Mouse (Mus musculus) embryonic facial prominence, embryonic 11.5 days (tissue): ENCODE measurements around the gene Adm. TPM values are rescaled to one million over a fixed set of nuclear protein-coding genes. Genes with fewer than 3 reads are reported as not detected.
A peak's percentile ranks its signal among the peaks of the same experiment; 100 is the strongest.
"Not testable (repeated sequence)": the region's sequence is repeated elsewhere in the genome, so short reads cannot be mapped to it uniquely, and the experiment has no call there.

ENCODE experiments used
- ATAC-seq: fragments of 200-750 bp; cut with Nextera tagmentation; replicated peaks from 2 replicates; pipeline ENCODE4 v1.8.0; 2017; ENCODE audit warnings: low read depth; ENCODE audit not compliant: insufficient number of reproducible peaks, low FRiP score, low TSS enrichment
- DNase-seq: peaks from one replicate; pipeline ENCODE4 v3.0.0-alpha.2; 2015; ENCODE audit warnings: low spot score
- H3K27ac ChIP-seq: fragments of 300-500 bp; sonication (generic); replicated peaks from 2 replicates; pipeline ENCODE4 v1.5.1; 2014; ENCODE audit warnings: mild to moderate bottlenecking, low read depth, low read length, control low read depth
- H3K27me3 ChIP-seq: fragments of 300-500 bp; sonication (generic); 2 replicates; pipeline ENCODE4 v1.6.1; 2014; ENCODE audit warnings: mild to moderate bottlenecking, low read length, moderate library complexity, mixed read lengths; ENCODE audit not compliant: control insufficient read depth, insufficient read depth
- H3K36me3 ChIP-seq: fragments of 300-500 bp; sonication (generic); replicated peaks from 2 replicates; pipeline ENCODE4 v1.6.1; 2014; ENCODE audit warnings: low read depth, mild to moderate bottlenecking, low read length, moderate library complexity, mixed read lengths; ENCODE audit not compliant: control insufficient read depth, insufficient read depth
- H3K4me1 ChIP-seq: fragments of 300-500 bp; sonication (generic); 2 replicates; pipeline ENCODE4 v1.6.1; 2014; ENCODE audit warnings: low read length, mixed read lengths; ENCODE audit not compliant: control insufficient read depth, insufficient read depth
- H3K4me2 ChIP-seq: fragments of 300-500 bp; sonication (generic); 2 replicates; pipeline ENCODE4 v1.6.1; 2014; ENCODE audit warnings: low read depth, mild to moderate bottlenecking, control low read depth, low read length, moderate library complexity
- H3K4me3 ChIP-seq: fragments of 300-500 bp; sonication (generic); 2 replicates; pipeline ENCODE4 v1.5.1; 2014; ENCODE audit warnings: low read depth, low read length, control low read depth
- H3K9ac ChIP-seq: fragments of 300-500 bp; sonication (generic); replicated peaks from 2 replicates; pipeline ENCODE4 v1.6.1; 2014; ENCODE audit warnings: mild to moderate bottlenecking, control low read depth, low read length
- H3K9me3 ChIP-seq: fragments of 300-500 bp; sonication (generic); replicated peaks from 2 replicates; pipeline ENCODE4 v1.6.1; 2016; ENCODE audit warnings: mild to moderate bottlenecking, low read length, inconsistent platforms, mixed read lengths; ENCODE audit not compliant: control insufficient read depth
- WGBS: fragments of 180-500 bp; shearing (Covaris S2); extraction: QIAGEN DNeasy Blood & Tissue Kit; methylation state at CpG from one replicate; pipeline ENCODE4 v1.1.7; 2014; 5-methylcytosine and 5-hydroxymethylcytosine counted together
- polyA plus RNA-seq: library from polyadenylated mRNA; unstranded; fragments of >200 nt; fragmentation: Nextera tagmentation; extraction: Ambion mirVana; gene quantifications from 2 replicates; pipeline ENCODE4 v1.2.1, GENCODE M21; 2014

The Adm gene
- 1.5 and 2.0 TPM in 2 replicates for polyA plus RNA-seq

DNA sequence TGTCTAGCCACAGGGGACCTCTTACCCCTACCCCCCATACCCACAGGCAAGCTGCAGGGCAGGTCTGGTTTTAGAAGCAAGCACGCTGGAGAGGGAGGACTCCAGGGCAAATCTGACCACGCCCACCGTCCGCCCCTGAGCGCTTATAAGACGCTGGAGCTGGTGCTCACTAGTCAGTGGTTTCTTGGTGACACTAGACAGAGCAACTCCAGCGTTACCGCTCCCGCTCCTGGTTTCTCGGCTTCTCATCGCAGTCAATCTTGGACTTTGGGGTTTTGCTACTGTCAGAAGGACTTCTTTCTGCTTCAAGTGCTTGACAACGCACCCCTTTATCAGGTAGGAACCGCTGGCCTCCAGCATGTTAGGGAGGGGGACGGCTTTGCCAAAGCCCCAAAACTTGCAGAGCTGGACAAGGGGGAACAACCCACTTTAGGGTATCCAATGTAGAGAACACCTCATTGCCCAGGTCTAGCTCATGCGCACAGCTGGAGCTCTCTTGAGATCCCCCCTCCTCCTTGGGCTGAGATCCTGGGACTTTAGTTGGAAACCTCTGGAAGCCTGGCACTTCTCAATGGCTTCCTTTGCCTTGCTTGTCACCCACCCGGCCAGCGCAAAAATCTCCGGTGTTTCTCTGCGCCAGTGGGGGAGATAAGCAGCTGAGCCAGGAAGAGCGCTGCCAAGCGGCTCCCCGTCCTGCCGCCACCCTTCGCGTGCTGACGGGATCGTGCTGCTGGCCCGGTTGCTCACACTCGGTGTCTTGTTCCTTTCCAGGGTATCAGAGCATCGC, at the start of gene Adm:
Gene Adm (plus strand): TSS at position 176 of the 787 bp plus-strand sequence.
- H3K9ac ChIP-seq, result no peak within 1 kb of the TSS; the same call in 1 of the 2 replicates
- H3K27ac ChIP-seq, result no peak within 1 kb of the TSS
- 1% methylated on average over 30 of the region's 30 CpGs for WGBS
- peaks cover 46% of the 10 kb centered on the region for H3K27me3 ChIP-seq
- H3K4me3 ChIP-seq, result peak within 1 kb of the TSS; percentile 34
- peaks cover 12% of the 10 kb centered on the region for H3K4me1 ChIP-seq
- DNase-seq (peak; percentile 81), ATAC-seq (0 out of 2 replicates have a peak, but pooled peaks have one; percentile 45)
- H3K36me3 ChIP-seq, result no peaks in the 10 kb centered on the region
- peak within 1 kb of the TSS; percentile 59 for H3K4me2 ChIP-seq
- no peaks in the 10 kb centered on the region for H3K9me3 ChIP-seq

DNA sequence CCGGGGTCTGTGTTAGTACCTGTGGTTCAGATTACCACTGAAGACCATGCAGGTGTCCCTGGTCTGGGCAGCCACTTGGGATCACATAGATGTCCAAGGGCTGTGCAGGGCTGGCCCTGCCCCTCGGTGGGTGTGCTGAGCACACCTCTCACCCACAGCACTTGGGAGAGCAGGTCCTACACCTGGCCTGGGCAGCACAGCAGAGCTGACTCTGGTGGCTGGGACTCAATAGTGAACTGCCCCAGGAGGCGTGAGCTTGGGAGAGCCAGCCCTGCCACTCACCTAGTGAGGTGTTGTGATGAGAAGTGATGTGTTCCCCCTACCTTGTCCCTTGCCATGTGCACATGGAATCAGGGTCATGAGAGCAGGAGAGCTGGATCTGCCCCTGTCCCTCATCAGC, 43.8 kb upstream of the Adm start:
- H3K4me1 ChIP-seq, result no peaks in the 10 kb centered on the region
- WGBS, result 90% methylated on average over 3 of the region's 3 CpGs
- ATAC-seq, result no peak; the same call in 1 of the 2 replicates
- no peak for DNase-seq
- H3K4me2 ChIP-seq, result no peak overlapping the region
- H3K4me3 ChIP-seq, result no peak overlapping the region
- H3K27me3 ChIP-seq, result no peaks in the 10 kb centered on the region
- H3K9me3 ChIP-seq, result no peaks in the 10 kb centered on the region
- no peak overlapping the region for H3K9ac ChIP-seq
- H3K36me3 ChIP-seq, result no peaks in the 10 kb centered on the region
- H3K27ac ChIP-seq, result no peak overlapping the region

DNA sequence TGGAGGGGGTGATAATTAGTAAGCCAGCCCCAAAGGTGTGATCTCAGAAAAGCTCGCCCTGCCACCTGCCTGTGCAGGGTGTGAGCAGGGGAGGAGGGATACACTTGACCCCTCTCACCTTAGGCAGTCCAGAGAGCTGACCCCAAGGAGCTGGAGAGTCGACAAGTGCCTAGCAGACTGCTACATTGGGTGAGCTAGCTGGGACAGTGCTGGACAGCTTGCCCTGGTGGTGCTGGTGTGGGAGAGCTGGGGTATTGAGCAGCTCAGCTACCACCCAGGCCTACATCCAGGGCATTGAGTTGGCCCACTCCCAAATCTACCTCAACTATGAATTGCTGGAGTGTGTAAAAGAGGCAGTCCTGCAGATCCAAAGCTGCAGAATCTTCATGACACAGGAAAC, 43.3 kb upstream of the Adm start:
- ATAC-seq, result peak; percentile 52; the same call in 1 of the 2 replicates

DNA sequence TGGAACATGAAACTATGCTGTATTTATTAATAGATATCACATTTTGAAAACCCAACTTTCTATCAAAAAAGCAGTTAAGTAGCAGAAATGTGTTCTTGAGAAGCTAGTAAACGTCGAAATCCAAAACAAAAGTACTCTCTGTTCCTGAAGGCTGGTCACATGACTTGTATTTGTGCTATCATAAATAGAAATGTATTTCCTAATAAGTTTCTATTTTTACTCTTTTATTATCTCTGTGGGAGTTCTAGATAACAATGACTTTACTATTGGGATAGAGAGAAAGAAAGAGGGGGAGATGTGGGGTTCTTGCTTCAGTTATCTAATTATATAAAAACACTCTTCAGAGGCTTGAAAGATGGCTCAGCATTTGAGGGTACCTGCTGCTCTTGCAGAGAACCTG, 42.2 kb upstream of the Adm start:
- ATAC-seq, result no peak
- Histone ChIP-seq H3K4me1 (no peaks in the 10 kb centered on the region), H3K4me2 (no peak overlapping the region), H3K27me3 (no peaks in the 10 kb centered on the region), H3K9ac (no peak overlapping the region), H3K27ac (no peak overlapping the region), H3K9me3 (no peaks in the 10 kb centered on the region), H3K36me3 (no peaks in the 10 kb centered on the region), H3K4me3 (no peak overlapping the region)
- 82% methylated on average over 2 of the region's 2 CpGs for WGBS
- no peak for DNase-seq

More for the DNA sequence above, 43.3 kb upstream of the Adm start:
- Histone ChIP-seq H3K4me3 (no peak overlapping the region), H3K27ac (no peak overlapping the region), H3K4me1 (no peaks in the 10 kb centered on the region), H3K9ac (no peak overlapping the region), H3K36me3 (no peaks in the 10 kb centered on the region), H3K4me2 (no peak overlapping the region), H3K9me3 (no peaks in the 10 kb centered on the region), H3K27me3 (no peaks in the 10 kb centered on the region)
- no peak for DNase-seq
- WGBS, result 66% methylated on average over 2 of the region's 2 CpGs

DNA sequence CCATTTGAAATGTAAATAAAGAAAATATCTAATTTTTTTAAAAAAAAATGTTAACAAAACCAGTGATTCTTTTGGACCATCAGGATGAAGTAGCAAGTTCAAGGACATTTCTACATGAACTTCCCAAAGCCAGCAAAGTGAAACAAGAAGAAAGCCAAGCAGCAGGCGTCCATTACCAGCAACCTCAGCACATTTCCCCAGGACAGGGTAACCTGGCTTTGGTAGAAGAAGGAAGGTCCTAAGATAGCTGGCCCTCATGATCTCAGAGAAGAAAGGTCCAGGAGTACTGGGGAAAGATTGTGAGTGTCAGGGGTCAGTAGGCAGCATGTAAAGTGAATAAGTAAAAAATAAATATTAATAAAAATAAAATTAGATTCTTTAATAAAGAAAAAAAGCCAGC, 39.7 kb upstream of the Adm start:
- 74% methylated on average over 1 of the region's 1 CpGs for WGBS
- Histone ChIP-seq H3K9me3 (no peaks in the 10 kb centered on the region), H3K4me2 (no peak overlapping the region), H3K36me3 (no peaks in the 10 kb centered on the region), H3K4me3 (no peak overlapping the region), H3K27me3 (no peaks in the 10 kb centered on the region), H3K9ac (no peak overlapping the region), H3K27ac (no peak overlapping the region), H3K4me1 (no peaks in the 10 kb centered on the region)
- no peak for ATAC-seq
- DNase-seq, result no peak

DNA sequence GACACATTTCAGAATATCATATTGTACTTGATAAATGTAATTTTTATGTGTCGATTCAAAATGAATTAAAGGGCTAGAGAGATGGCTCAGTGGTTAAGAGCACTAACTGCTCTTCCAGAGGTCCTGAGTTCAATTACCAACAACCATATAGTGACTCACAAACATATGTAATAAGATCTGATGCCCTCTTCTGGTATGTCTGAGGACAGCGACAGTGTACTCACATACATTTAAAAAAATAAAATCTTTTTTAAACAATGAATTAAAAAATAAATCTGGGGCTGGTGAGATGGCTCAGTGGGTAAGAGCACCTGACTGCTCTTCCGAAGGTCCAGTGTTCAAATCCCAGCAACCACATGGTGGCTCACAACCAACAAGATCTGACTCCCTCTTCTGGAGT, 33.5 kb upstream of the Adm start:
- not testable (repeated sequence) for H3K36me3 ChIP-seq, H3K27me3 ChIP-seq, H3K4me2 ChIP-seq, H3K4me1 ChIP-seq, H3K4me3 ChIP-seq, H3K27ac ChIP-seq, DNase-seq, H3K9me3 ChIP-seq, H3K9ac ChIP-seq, ATAC-seq
- WGBS, result 88% methylated on average over 3 of the region's 3 CpGs

DNA sequence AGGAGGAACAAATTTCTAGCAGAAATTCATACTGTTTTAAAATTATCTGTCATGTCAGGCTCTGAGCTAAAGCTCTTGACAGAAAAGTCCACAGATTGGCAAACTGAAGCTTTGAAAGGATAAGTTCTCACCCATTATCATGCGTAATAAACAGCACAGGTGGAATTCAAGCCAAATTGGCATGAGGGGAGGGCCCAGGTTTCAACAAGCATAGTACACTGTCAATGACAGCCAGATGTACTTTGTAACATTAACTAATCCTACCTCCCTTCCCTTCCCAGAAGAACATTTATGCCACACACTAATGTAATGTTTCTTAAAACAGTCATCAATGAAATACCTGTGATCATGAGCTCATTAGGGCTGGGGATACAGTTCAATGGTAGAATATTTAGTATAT, 30.3 kb upstream of the Adm start:
- no peak for ATAC-seq
- no peaks in the 10 kb centered on the region for H3K9me3 ChIP-seq
- no peak overlapping the region for H3K4me3 ChIP-seq
- no peak for DNase-seq
- no peak overlapping the region for H3K4me2 ChIP-seq
- no peaks in the 10 kb centered on the region for H3K4me1 ChIP-seq
- H3K36me3 ChIP-seq, result no peaks in the 10 kb centered on the region
- no peak overlapping the region for H3K27ac ChIP-seq
- H3K27me3 ChIP-seq, result no peaks in the 10 kb centered on the region
- 100% methylated on average over 1 of the region's 1 CpGs for WGBS
- H3K9ac ChIP-seq, result no peak overlapping the region

DNA sequence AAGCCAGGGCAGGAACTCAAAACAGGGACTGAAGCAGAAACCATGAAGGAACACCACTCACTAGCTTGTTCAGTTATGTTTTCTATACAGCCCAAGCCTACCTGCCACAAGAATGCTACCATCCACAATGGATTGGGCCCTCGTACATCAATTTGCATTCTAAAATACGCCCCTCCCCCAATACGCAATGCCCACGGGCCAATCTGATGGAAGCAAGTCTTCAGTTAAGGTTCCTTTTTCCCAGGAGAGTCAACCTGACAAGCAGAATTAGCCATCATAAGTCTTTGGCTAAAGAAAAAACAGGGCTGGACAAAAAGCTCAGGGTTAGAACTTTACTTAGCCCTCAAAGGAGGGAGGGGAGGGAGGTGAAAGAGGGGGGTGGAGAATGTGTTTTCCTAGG, 22.0 kb upstream of the Adm start:
- no peaks in the 10 kb centered on the region for H3K4me1 ChIP-seq
- ATAC-seq (no peak), DNase-seq (no peak)
- no peak overlapping the region for H3K27ac ChIP-seq
- H3K36me3 ChIP-seq, result no peaks in the 10 kb centered on the region
- no peak overlapping the region for H3K4me3 ChIP-seq
- 80% methylated on average over 4 of the region's 4 CpGs for WGBS
- H3K27me3 ChIP-seq, result no peaks in the 10 kb centered on the region
- H3K4me2 ChIP-seq, result no peak overlapping the region
- no peaks in the 10 kb centered on the region for H3K9me3 ChIP-seq
- H3K9ac ChIP-seq, result no peak overlapping the region
